Mouse (Mus musculus) limb, embryonic 11.5 days (tissue): Measurements from ENCODE around the gene Amelx. TPM values are rescaled to one million over a fixed set of nuclear protein-coding genes. Genes with fewer than 3 reads are reported as not detected.

Experiments used
- ATAC-seq: fragments of 200-750 bp; cut with Nextera tagmentation; 2 replicates; pipeline ENCODE4 v1.8.0; 2017; ENCODE audit warnings: low read depth; ENCODE audit not compliant: insufficient number of reproducible peaks, low FRiP score, low TSS enrichment
- DNase-seq: peaks from one replicate; pipeline ENCODE4 v3.0.0-alpha.2; 2015; ENCODE audit warnings: low spot score
- H3K27ac ChIP-seq: fragments of 300-500 bp; sonication (generic); replicated peaks from 2 replicates; pipeline ENCODE4 v1.5.1; 2014; ENCODE audit warnings: low read depth, mild to moderate bottlenecking, low read length
- H3K27me3 ChIP-seq: fragments of 300-500 bp; sonication (generic); 2 replicates; pipeline ENCODE4 v1.6.1; 2014; ENCODE audit warnings: mild to moderate bottlenecking, low read length, mixed read lengths; ENCODE audit not compliant: control insufficient read depth, insufficient read depth
- H3K36me3 ChIP-seq: fragments of 300-500 bp; sonication (generic); 2 replicates; pipeline ENCODE4 v1.6.1; 2014; ENCODE audit warnings: mild to moderate bottlenecking, low read length, moderate library complexity, mixed read lengths; ENCODE audit not compliant: control insufficient read depth, insufficient read depth
- H3K4me1 ChIP-seq: fragments of 300-500 bp; sonication (generic); 2 replicates; pipeline ENCODE4 v1.6.1; 2014; ENCODE audit warnings: low read length, mixed read lengths; ENCODE audit not compliant: control insufficient read depth, insufficient read depth
- H3K4me2 ChIP-seq: fragments of 300-500 bp; sonication (generic); 2 replicates; pipeline ENCODE4 v1.6.1; 2014; ENCODE audit warnings: low read depth, mild to moderate bottlenecking, moderate library complexity; ENCODE audit not compliant: severe bottlenecking
- H3K4me3 ChIP-seq: fragments of 300-500 bp; sonication (generic); 2 replicates; pipeline ENCODE4 v1.5.1; 2014; ENCODE audit warnings: low read depth, low read length
- H3K9ac ChIP-seq: fragments of 300-500 bp; sonication (generic); 2 replicates; pipeline ENCODE4 v1.6.1; 2014; ENCODE audit warnings: mild to moderate bottlenecking, low read length
- H3K9me3 ChIP-seq: fragments of 300-500 bp; sonication (generic); 2 replicates; pipeline ENCODE4 v1.6.1; 2016; ENCODE audit warnings: low read length; ENCODE audit not compliant: control insufficient read depth
- WGBS: fragments of 180-500 bp; shearing (Covaris S2); extraction: QIAGEN DNeasy Blood & Tissue Kit; methylation state at CpG from one replicate; pipeline ENCODE4 v1.1.7; 2014; 5-methylcytosine and 5-hydroxymethylcytosine counted together
- polyA plus RNA-seq: library from polyadenylated mRNA; unstranded; fragments of >200 nt; fragmentation: Nextera tagmentation; extraction: Ambion mirVana; gene quantifications from 2 replicates; pipeline ENCODE4 v1.2.1, GENCODE M21; 2014

Gene Amelx
- polyA plus RNA-seq = not detected in 2 replicates

- Histone ChIP-seq H3K4me1 (no peaks in the 10 kb centered on the region), H3K9me3 (no peaks in the 10 kb centered on the region), H3K4me3 (no peak within 1 kb of the TSS), H3K27me3 (no peaks in the 10 kb centered on the region), H3K27ac (no peak within 1 kb of the TSS), H3K4me2 (no peak within 1 kb of the TSS), H3K36me3 (no peaks in the 10 kb centered on the region), H3K9ac (no peak within 1 kb of the TSS)
- 73% methylated on average over 5 of the region's 5 CpGs for WGBS
- DNase-seq (no peak), ATAC-seq (no peak)
Measured at GRCm38 (mm10) chrX:169187100-169187499, at the start of gene Amelx. TSS of gene Amelx (minus strand) at chrX:169187200.

GRCm38 (mm10) chrX:169222357-169223062, 35.5 kb upstream of the Amelx start:
- H3K4me3 ChIP-seq = no peak overlapping the region
- H3K27ac ChIP-seq = no peak overlapping the region
- no peaks in the 10 kb centered on the region for H3K9me3 ChIP-seq
- H3K4me2 ChIP-seq = no peak overlapping the region
- 0 out of 2 replicates have a peak, but pooled peaks cover 4% of the 10 kb centered on the region for H3K27me3 ChIP-seq
- no peaks in the 10 kb centered on the region for H3K4me1 ChIP-seq
- DNase-seq (no peak), ATAC-seq (no peak)
- H3K9ac ChIP-seq = no peak overlapping the region
- 66% methylated on average over 3 of the region's 3 CpGs for WGBS
- H3K36me3 ChIP-seq = no peaks in the 10 kb centered on the region

- Histone ChIP-seq H3K27me3 (0 out of 2 replicates have a peak, but pooled peaks cover 5% of the 10 kb centered on the region), H3K9me3 (no peaks in the 10 kb centered on the region), H3K9ac (no peak overlapping the region), H3K4me1 (no peaks in the 10 kb centered on the region), H3K27ac (no peak overlapping the region), H3K36me3 (no peaks in the 10 kb centered on the region), H3K4me3 (no peak overlapping the region), H3K4me2 (no peak overlapping the region)
- ATAC-seq (no peak), DNase-seq (no peak)
- WGBS = 50% methylated on average over 8 of the region's 8 CpGs
Measured at GRCm38 (mm10) chrX:169220064-169220463, 33.1 kb upstream of the Amelx start.

- no peak overlapping the region for H3K4me2 ChIP-seq
- H3K36me3 ChIP-seq = no peaks in the 10 kb centered on the region
- DNase-seq = no peak
Measured at GRCm38 (mm10) chrX:169210019-169210418, 23.0 kb upstream of the Amelx start.

GRCm38 (mm10) chrX:169178634-169179033, 8.4 kb downstream of the Amelx start:
- H3K4me2 ChIP-seq = no peak overlapping the region
- no peak for ATAC-seq
- H3K9me3 ChIP-seq = no peaks in the 10 kb centered on the region
- H3K9ac ChIP-seq = no peak overlapping the region
- H3K27me3 ChIP-seq = no peaks in the 10 kb centered on the region
- no peaks in the 10 kb centered on the region for H3K36me3 ChIP-seq
- 85% methylated on average over 2 of the region's 2 CpGs for WGBS
- H3K4me1 ChIP-seq = no peaks in the 10 kb centered on the region
- H3K4me3 ChIP-seq = no peak overlapping the region
- H3K27ac ChIP-seq = no peak overlapping the region
- no peak for DNase-seq

More at GRCm38 (mm10) chrX:169210019-169210418, 23.0 kb upstream of the Amelx start:
- Histone ChIP-seq H3K27me3 (0 out of 2 replicates have a peak, but pooled peaks cover 3% of the 10 kb centered on the region), H3K9me3 (no peaks in the 10 kb centered on the region), H3K4me3 (no peak overlapping the region), H3K9ac (no peak overlapping the region), H3K27ac (no peak overlapping the region), H3K4me1 (no peaks in the 10 kb centered on the region)
- no peak for ATAC-seq
- 80% methylated on average over 3 of the region's 3 CpGs for WGBS

- H3K36me3 ChIP-seq = no peaks in the 10 kb centered on the region
- no peak overlapping the region for H3K4me3 ChIP-seq
- ATAC-seq (no peak), DNase-seq (no peak)
- H3K4me1 ChIP-seq = no peaks in the 10 kb centered on the region
- 0 out of 2 replicates have a peak, but pooled peaks cover 2% of the 10 kb centered on the region for H3K27me3 ChIP-seq
- H3K9ac ChIP-seq = no peak overlapping the region
- WGBS = 71% methylated on average over 1 of the region's 1 CpGs
- no peak overlapping the region for H3K4me2 ChIP-seq
- H3K27ac ChIP-seq = no peak overlapping the region
- H3K9me3 ChIP-seq = no peaks in the 10 kb centered on the region
Measured at GRCm38 (mm10) chrX:169173796-169174195, 13.2 kb downstream of the Amelx start.

GRCm38 (mm10) chrX:169170981-169171380, 16.0 kb downstream of the Amelx start:
- Histone ChIP-seq H3K4me3 (no peak overlapping the region), H3K27ac (no peak overlapping the region), H3K36me3 (no peaks in the 10 kb centered on the region), H3K4me2 (no peak overlapping the region), H3K4me1 (no peaks in the 10 kb centered on the region), H3K27me3 (0 out of 2 replicates have a peak, but pooled peaks cover 2% of the 10 kb centered on the region), H3K9me3 (no peaks in the 10 kb centered on the region), H3K9ac (no peak overlapping the region)
- no peak for ATAC-seq
- WGBS = 89% methylated on average over 2 of the region's 2 CpGs
- DNase-seq = no peak

GRCm38 (mm10) chrX:169158385-169158784, 28.6 kb downstream of the Amelx start:
- no peak for ATAC-seq
- Histone ChIP-seq H3K9ac (no peak overlapping the region), H3K4me2 (no peak overlapping the region), H3K27me3 (no peaks in the 10 kb centered on the region), H3K4me1 (no peaks in the 10 kb centered on the region), H3K27ac (no peak overlapping the region), H3K36me3 (no peaks in the 10 kb centered on the region), H3K9me3 (no peaks in the 10 kb centered on the region), H3K4me3 (no peak overlapping the region)
- WGBS = 86% methylated on average over 6 of the region's 6 CpGs
- no peak for DNase-seq

GRCm38 (mm10) chrX:169153805-169154204, 33.2 kb downstream of the Amelx start:
- H3K36me3 ChIP-seq = no peaks in the 10 kb centered on the region
- H3K4me3 ChIP-seq = no peak overlapping the region
- DNase-seq (no peak), ATAC-seq (no peak)
- H3K9me3 ChIP-seq = no peaks in the 10 kb centered on the region
- no peak overlapping the region for H3K4me2 ChIP-seq
- no peaks in the 10 kb centered on the region for H3K27me3 ChIP-seq
- H3K4me1 ChIP-seq = no peaks in the 10 kb centered on the region
- H3K9ac ChIP-seq = no peak overlapping the region
- H3K27ac ChIP-seq = no peak overlapping the region
